Mouse (Mus musculus): ENCODE measurements around the gene Fut1.
"Not testable (repeated sequence)": the region's sequence is repeated elsewhere in the genome, so short reads cannot be mapped to it uniquely, and the experiment has no call there.

The Fut1 gene

GRCm38 (mm10) chr7:45640191-45640957 lies 23.3 kb downstream of the Fut1 start:
- DNase-seq: no peak

GRCm38 (mm10) chr7:45641391-45642040 lies 24.4 kb downstream of the Fut1 start:
- DNase-seq: peak; percentile 53

GRCm38 (mm10) chr7:45642083-45642482 lies 25.0 kb downstream of the Fut1 start:
- DNase-seq: no peak

GRCm38 (mm10) chr7:45642503-45643255 lies 25.6 kb downstream of the Fut1 start:
- DNase-seq: peak; percentile 47

GRCm38 (mm10) chr7:45643441-45644178 lies 26.5 kb downstream of the Fut1 start:
- DNase-seq: peak; percentile 99

- DNase-seq: peak; percentile 66
Observed at GRCm38 (mm10) chr7:45644183-45644582, 27.1 kb downstream of the Fut1 start.

- no peak for DNase-seq
Observed at GRCm38 (mm10) chr7:45644872-45645590, 27.9 kb downstream of the Fut1 start.

GRCm38 (mm10) chr7:45645591-45645971 lies 28.5 kb downstream of the Fut1 start:
- DNase-seq: no peak

GRCm38 (mm10) chr7:45646671-45647070 lies 29.6 kb downstream of the Fut1 start:
- no peak for DNase-seq

GRCm38 (mm10) chr7:45649351-45649750 lies 32.3 kb downstream of the Fut1 start:
- DNase-seq: no peak

- DNase-seq: not testable (repeated sequence)
Observed at GRCm38 (mm10) chr7:45650484-45650883, 33.4 kb downstream of the Fut1 start.

GRCm38 (mm10) chr7:45654424-45655047 lies 37.4 kb downstream of the Fut1 start:
- DNase-seq: no peak

GRCm38 (mm10) chr7:45660746-45661478 lies 43.8 kb downstream of the Fut1 start:
- no peak for DNase-seq

GRCm38 (mm10) chr7:45661702-45662101 lies 44.6 kb downstream of the Fut1 start:
- DNase-seq: not testable (repeated sequence)

GRCm38 (mm10) chr7:45665303-45666138 lies 48.4 kb downstream of the Fut1 start:
- DNase-seq: no peak

GRCm38 (mm10) chr7:45666161-45666560 lies 49.1 kb downstream of the Fut1 start, which contains the start of gene Fut2:
Gene Fut2, minus strand, starts transcription at chr7:45666394.
- DNase-seq: no peak

GRCm38 (mm10) chr7:45667761-45668160 lies 50.7 kb downstream of the Fut1 start:
- no peak for DNase-seq

- DNase-seq: no peak
Observed at GRCm38 (mm10) chr7:45668921-45669320, 51.8 kb downstream of the Fut1 start.

Measured in cerebellum, adult 11 months (tissue).